Mouse (Mus musculus): Measurements from ENCODE around the gene Sgsh. TPM values are rescaled to one million over a fixed set of nuclear protein-coding genes. Genes with fewer than 3 reads are reported as not detected.
"Not testable (repeated sequence)": the region's sequence is repeated elsewhere in the genome, so short reads cannot be mapped to it uniquely, and the experiment has no call there.

Gene Sgsh
- total RNA-seq (2014; fragmentation: Nextera tagmentation) (6.3 and 11.9 TPM in 2 replicates), total RNA-seq (2017) (3.6 and 5.1 TPM in 2 replicates)

DNA sequence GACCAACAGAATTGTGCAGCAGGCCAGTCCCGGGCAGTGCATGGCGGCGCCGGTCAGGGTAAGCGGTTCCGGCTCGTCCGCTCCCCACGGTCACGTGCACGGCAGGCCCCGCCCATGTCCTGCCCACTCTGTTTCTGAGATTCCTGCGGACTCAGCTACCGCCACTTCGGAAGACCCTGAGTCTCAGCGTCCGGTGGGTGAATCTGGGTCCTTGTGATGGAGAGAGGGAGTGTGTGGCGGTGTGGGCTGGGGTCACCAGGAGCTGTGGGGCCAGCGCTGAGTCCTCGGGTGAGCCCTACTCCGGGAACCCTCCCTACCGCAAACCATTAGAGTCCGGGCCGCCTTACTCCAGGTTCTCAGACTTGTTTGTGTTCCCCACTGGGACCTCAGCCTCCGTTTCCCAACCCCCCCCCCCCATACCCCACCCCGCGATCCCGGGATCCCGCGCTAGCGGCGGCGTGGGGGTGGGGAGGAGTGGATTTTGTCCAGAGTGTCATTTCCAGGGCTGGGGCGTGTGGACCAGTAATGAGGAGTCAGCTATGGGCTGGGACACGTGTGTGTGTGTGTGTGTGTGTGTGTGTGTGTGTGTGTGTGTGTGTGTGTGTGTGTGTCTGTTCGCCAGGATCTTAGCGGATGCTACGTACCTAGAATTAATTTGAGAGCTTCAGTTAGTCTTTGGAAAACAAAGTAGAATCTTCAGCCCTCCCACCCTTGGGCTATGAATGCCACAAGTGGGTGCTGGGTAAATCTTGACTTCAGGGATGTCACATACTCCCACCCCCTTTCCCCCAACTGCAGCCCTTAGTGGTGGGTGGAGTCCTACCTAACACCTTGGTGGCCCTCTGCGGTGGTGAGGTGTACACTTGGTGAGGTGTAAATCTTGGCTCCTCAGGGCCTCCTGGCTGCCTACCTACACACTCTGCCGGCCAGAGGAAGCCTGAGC, at the start of gene Sgsh, which contains the start of gene Slc26a11:
Gene Sgsh, minus strand, starts transcription at position 94 of the 943 bp plus-strand sequence.
Gene Slc26a11, plus strand, starts transcription at position 115 of the 943 bp plus-strand sequence.
- peak; percentile 64 for ATAC-seq (replicated peaks; ENCODE audit: low FRiP score, low TSS enrichment, poor library complexity, severe bottlenecking)

DNA sequence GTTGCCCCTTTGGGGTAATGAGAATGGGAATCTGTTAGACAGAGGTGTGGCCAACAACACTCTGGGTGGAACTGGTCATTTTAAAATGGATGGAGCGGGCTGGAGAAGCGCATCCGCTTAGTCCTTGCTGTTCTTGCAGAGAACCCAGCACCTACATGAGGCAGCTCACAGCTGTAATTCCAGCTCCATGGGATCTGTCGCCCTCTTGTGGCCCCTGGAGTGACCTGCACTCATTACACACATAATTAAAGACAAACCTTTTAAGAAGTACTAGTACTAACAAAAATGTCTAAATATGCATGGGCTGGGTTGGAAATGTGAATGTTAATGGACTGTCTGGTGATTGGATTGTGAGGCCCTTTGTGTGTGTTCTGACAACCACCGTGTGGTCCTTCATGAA, 49.3 kb upstream of the Sgsh start:
- peak; percentile 64 for ATAC-seq (replicated peaks; ENCODE audit: low FRiP score, low TSS enrichment, poor library complexity, severe bottlenecking)

DNA sequence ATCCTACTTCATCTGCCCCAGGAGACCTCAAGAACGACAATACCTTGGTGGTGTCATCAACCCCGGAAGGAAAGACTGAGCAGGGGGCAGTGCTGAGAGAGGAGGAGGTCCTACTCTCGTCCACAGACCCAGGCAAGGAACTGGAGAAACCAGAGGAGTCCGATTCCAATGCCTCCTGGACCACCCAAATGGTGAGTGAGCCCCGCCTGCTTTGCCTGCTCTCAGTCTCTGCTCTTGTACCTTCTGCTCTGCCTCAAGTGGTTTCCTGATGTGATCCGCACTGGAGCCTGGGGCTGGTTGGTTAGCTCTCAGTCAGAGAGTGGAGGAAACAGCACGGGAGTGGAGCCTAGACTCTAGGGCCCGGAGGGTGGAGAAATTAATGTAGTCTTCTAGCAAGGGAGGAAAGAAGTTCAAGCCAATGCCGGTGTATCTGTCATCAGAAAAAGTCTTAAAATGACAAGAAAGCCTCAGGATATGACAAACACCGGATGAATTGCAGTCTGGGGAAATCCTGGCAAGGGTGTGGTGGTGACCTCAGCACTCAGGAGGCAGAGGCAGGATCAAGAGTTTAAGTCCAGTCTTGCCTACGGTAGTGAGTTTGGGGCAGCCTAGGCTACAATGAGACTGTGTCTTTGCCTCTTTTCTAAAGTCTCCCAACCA, 47.3 kb upstream of the Sgsh start:
- ATAC-seq (replicated peaks; ENCODE audit: low FRiP score, low TSS enrichment, poor library complexity, severe bottlenecking), result no peak

DNA sequence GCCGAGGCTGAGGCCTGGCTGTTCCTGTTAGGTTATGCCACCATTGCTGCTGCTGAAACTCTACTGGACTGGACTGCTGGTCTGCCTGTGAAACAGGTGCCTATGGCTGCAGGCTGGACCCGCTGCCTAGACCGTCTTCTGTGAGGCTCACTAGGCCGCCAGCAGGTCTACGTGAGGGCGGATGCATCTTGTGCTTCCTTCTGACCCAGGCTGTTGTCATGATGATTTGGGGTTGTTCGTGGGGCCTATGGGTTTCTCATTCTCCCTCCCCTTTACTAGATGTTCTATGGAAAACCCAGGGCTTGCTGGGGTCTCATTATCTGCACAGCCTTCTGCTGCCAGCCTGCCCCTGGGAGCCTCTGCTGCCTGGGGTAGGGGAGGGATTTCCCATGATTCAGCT, 41.1 kb upstream of the Sgsh start:
- ATAC-seq (replicated peaks; ENCODE audit: low FRiP score, low TSS enrichment, poor library complexity, severe bottlenecking), result no peak

DNA sequence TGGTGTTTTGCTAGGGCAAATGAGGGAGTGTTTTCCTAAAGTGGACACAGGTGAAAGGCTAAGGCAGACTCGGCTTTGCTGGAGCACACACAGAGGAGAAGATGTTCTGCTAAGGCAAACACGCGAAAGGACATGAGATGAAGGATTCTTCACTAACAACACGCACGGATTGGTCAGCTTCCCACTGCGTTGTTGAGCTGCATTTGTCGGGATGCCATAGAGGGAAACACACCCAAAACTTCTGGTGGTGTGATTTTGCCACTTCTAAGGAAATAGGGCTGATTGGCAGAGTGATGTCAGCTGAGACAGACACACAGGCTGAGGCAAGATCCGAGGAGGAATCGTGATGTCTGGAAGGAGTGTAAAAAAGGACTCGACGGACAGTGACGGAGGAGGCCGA, 40.6 kb upstream of the Sgsh start:
- ATAC-seq (replicated peaks; ENCODE audit: low FRiP score, low TSS enrichment, poor library complexity, severe bottlenecking), result no peak

DNA sequence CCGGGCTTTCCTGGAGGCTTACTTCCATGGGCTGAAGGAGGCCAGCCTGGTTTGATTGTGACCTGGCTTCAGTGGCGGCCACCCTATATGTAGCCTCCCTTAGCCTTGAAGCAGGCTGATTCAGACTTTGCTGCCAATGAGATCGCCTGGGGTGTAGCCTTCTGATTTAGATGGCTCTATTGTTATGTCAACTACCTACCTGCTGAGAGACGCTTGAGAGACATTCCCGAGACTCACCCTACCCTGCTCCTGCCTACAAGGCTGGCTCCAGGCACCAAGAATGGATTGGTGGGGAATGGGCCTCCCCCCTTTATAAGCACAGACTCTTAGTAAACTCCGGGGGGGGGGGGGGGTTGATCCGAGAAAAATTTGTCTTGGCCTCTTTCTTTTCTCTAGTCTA, 40.1 kb upstream of the Sgsh start:
- ATAC-seq (replicated peaks; ENCODE audit: low FRiP score, low TSS enrichment, poor library complexity, severe bottlenecking), result no peak

DNA sequence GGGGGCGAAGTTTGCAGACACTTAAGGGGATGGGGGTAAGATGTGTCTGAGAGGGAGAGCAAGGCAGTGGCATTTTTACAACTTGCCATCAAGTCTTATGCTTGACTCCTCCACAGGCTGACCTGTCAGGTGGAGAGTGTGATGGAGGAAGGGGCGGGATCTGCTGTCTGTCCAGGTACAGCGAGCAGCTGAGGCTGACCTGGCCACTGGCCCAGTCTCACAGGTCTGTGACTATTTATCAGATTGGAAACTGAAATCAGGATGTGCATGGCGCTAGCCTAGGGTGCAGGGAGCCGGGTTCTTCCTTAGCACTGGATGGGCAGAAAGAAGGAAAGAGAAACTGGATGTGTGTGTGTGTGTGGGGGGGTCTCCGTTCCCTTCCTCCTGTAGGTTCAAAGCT, 38.9 kb upstream of the Sgsh start:
- ATAC-seq (replicated peaks; ENCODE audit: low FRiP score, low TSS enrichment, poor library complexity, severe bottlenecking), result no peak

DNA sequence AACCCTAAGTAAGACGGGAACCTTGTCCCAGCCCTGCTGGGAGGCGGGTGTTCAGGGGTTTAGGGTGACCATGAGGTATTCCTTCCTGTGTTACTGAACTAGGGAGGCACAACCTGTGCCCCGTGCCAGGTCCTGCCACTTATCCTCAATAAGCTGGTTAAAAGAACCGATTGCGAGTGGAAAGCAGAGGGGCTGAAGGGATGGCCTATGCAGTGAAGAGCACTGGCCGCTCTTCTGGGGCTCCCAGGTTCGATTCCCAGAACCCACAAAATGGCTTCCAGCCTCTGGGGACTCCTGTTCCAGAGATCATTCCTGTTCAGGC, 38.1 kb upstream of the Sgsh start:
- ATAC-seq (replicated peaks; ENCODE audit: low FRiP score, low TSS enrichment, poor library complexity, severe bottlenecking), result no peak

DNA sequence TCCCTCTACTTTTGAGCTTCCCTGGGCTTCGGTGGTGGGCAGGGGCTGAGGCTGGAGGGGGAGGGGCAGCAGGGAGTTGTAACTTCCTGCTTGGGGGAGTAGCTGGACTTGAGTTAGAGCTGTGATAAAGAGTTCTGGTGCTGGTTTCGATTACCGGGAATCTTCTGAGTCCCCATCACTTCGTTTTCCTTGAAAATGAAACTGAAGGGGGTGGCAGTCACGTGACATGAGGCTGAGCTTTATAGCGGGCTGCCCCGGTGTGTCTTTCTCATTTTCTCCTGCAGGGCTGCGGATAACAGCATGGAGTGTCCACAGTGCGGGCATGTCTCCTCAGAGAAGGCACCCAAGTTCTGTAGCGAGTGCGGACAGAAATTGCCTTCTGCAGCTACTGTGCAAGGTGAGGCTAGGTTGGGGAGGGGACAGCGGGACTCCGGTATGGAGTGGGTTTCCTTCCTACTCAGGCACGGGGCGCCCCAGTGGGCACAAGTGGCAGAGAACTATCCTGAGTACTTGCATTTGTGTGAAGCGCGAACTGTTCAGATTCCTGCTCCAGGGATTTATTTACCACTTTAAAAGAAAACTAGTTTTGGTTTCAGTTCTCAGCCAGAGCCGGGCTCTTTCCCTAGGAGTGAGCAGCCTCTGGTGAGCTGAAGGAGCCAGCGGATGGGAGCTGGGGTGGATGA, 37.6 kb upstream of the Sgsh start, which contains the start of gene Rnf213:
Gene Rnf213, plus strand, starts transcription at position 301 of the 683 bp plus-strand sequence.
- peak; percentile 48 for ATAC-seq (replicated peaks; ENCODE audit: low FRiP score, low TSS enrichment, poor library complexity, severe bottlenecking)

DNA sequence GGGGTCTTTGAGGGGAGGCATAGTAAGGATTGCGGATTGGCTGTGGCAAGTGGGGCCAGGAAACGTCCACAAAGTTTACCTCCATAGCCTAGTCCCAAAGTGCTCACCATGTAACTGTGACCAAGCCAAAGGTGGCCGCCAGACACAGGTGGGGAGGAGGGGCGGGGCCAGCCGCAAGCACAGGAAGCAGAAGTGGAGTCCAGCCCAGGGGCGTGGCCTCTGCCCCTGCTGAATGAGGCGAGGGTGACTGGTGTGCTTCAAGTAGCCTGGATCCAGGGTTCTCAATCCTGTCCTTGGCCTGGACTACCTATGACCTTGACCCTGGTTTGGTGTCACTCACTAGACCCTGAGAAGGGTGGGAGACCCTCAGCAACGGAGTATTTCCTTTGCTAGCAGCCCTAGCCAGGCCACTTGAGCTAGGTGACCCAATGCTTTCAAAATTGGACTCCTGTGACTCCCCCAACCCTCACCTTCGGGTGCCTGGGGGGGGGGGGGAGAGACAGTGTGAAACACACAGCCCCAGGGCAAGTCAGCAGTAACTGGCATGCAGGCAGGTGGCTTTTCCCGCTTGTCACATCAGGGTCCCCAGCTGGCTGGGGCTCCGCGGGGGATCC, 36.8 kb upstream of the Sgsh start:
- peak; percentile 51 for ATAC-seq (replicated peaks; ENCODE audit: low FRiP score, low TSS enrichment, poor library complexity, severe bottlenecking)

DNA sequence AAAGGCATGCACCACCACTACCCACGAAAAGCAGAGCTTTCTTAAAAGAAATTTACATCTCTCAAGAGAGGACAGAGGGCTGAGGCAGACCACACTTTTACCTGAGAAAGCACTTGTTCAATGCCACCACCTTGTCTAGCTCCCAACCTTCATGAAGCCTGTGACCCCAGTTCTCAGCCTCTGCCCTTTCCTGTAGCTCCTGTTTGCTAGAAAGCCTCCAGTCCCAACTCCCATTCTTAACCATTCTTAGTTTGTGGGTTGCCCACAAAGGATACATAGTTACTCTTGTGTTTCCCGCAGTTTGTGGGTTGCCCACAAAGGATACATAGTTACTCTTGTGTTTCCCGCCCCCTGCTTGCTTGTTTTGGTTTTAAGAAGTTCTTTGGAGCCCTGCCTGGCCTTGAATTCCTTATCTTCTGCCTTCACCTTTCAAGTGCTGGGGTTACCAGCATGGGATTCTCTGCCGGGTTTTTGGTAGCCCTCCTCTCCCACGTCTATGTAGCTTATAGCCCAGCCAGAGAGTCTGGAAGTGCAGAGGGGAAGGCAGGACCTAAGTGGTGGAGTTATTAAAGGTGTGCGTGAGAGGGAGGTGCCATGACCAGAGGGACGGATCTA, 36.2 kb upstream of the Sgsh start:
- ATAC-seq (replicated peaks; ENCODE audit: low FRiP score, low TSS enrichment, poor library complexity, severe bottlenecking), result peak; percentile 70

DNA sequence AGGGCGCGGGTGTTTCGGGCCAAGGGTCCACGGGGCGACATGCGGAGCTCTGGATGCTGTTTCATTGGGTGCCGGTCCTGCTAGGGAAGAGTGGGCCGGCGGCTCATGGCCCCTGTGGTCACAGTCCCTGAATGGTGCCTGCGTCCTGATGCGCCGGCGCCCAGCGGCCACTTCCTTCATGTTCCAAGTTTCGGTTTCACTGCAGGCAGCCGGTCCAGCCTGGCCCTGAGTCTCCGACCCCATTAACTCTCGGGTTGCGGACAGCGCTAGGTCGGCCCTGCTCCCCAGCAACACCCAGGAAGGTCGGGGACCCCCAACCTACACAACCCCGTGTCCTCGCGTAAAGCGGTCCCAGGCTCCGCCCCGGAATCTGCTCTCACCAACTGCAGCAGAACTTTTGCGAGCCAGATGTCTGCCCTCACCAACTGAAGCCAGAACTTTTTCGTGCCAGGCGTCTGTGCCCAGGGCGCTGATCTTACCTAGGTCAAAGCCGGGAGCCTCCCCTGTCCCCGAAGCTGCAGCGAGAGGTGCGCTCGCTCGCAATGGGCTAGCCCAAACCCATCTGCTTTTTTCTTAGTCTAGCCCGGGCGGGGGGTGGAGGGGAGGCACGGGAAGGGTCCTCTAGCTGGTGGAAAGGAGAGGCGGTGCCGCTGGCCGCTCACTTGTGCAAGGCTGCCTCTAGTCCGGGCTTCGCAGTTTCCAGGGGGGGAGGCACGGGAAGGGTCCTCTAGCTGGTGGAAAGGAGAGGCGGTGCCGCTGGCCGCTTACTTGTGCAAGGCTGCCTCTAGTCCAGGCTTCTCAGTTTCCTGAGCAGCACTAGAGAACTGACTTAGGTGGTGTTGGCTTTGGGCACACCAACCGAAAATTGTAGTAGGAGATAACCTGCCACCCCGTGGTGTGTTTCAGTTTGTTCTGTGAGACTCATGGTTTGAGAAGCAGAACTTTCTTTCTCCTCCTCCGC, 35.2 kb upstream of the Sgsh start:
- ATAC-seq (replicated peaks; ENCODE audit: low FRiP score, low TSS enrichment, poor library complexity, severe bottlenecking), result peak; percentile 25

DNA sequence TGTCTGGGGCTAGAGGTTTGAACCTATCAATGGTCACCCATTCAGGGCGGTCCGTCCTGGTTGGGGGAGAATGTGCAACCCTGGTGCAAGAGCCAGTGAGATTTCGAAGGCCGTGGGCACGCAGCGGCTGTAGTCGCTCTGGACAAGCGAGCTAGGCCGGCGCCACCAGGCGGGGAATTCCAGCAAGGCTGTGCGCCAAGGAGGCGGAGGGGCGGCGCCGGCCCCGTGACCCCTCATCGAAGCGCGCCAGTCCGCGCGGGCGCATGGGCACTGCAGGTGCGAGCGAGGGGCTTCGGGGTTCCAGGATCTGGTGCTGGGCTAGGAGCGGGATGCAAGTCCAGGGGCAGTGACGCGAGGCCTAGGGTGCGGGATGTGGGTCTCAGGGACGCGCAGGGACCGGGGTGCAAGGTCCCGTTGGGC, 34.5 kb upstream of the Sgsh start:
- ATAC-seq (replicated peaks; ENCODE audit: low FRiP score, low TSS enrichment, poor library complexity, severe bottlenecking), result no peak

DNA sequence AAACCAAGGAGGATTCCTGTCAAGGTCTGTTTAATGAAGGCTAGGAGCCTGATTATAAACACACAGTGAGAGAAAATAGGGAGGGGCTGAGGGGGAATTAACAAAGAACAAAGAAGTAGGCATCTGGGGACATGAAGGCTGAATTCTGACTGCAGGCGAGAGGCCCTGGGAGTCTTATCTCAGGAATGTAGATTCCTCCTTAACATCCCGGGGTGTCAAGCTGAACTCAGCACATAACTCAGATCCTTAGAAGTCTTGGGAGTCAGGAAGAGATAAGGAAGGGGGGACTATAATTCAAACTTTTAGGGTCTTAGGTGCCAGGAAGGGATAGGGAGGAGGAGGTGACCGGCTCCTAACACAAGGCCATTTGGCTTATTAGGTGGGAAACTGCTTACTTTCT, 31.9 kb upstream of the Sgsh start:
- ATAC-seq (replicated peaks; ENCODE audit: low FRiP score, low TSS enrichment, poor library complexity, severe bottlenecking), result not testable (repeated sequence)

DNA sequence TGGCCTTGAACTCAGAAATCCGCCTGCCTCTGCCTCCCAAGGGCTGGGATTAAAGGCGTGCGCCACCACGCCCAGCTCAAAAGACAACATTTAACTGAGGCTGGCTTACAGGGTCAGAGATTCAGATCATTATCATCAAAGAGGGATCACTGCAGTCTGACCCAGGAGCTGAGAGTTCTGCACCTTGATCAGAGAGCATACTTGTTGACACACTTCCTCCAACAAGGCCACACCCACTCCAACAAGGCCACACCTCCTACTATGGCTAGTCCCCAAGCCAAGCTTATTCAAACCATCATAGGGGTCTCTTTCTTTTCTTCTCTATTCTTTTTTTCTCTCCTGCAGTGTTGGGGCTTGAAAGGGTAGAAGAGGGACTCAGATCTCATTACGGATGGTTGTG, 31.0 kb upstream of the Sgsh start:
- ATAC-seq (replicated peaks; ENCODE audit: low FRiP score, low TSS enrichment, poor library complexity, severe bottlenecking), result no peak

DNA sequence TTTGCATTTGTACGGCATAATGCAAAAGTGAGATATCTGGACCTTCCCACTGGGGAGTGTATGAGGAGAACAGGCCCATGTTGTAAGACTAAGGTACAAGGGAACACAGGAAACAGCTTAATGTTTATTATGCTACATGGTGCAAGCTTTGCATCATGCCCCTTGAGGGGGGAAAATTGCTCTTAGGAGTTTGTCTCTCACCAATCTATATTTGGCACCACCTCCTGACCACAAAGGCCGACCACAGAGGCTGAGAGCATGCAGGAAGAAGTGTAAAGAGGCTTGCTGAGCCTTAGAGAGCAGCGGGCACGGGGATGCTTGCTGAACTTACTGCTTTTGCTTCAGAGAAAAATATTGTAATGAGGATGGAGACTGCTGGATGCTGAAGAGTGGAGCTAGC, 29.6 kb upstream of the Sgsh start:
- ATAC-seq (replicated peaks; ENCODE audit: low FRiP score, low TSS enrichment, poor library complexity, severe bottlenecking), result no peak

DNA sequence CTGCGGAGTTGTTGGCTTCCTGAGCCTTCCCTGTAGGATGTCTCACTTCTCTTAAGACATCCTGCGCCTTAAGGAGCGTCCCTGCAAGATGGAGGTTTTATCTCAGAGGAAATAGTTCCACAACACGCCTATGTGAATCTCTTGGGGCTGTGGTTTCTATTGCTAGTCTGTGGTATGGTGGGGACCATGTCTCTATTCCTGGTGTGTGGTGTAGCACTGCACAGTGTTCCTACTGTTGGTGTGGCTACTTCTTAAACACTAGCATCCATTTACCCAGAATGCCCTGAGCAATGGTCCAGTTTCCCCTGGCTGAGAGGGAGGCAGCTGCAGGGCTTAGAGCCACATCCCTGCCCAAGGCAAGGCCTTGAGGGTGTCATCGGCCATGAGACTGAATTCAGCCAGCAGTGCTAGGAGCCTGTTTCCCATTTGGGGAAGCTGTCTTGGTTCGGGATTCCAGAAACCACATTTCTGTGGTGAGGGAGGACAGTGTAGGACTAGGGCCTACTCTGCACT, 27.1 kb upstream of the Sgsh start:
- ATAC-seq (replicated peaks; ENCODE audit: low FRiP score, low TSS enrichment, poor library complexity, severe bottlenecking), result no peak
